Mouse (Mus musculus) forebrain, embryonic 14.5 days (tissue): ENCODE measurements at regions not wholly inside any gene's neighbourhood (a gene's known extent, or its start where the extent isn't known, plus 50 kb on each side); places are given as distances from the start of the nearest gene placed in this dataset.

Source experiments
- ATAC-seq: fragments of 200-750 bp; cut with Nextera tagmentation; 2 replicates; pipeline ENCODE4 v1.8.0; 2017; ENCODE audit warnings: mild to moderate bottlenecking, moderate library complexity
- DNase-seq: peaks from one replicate; pipeline ENCODE4 v3.0.0-alpha.2; 2015; ENCODE audit warnings: low spot score
- H3K27ac ChIP-seq: fragments of 300-500 bp; sonication (generic); 2 replicates; pipeline ENCODE4 v1.5.1; 2014; ENCODE audit warnings: low read depth, mild to moderate bottlenecking, control low read depth, low read length, moderate library complexity
- H3K27me3 ChIP-seq: fragments of 300-500 bp; sonication (generic); replicated peaks from 2 replicates; pipeline ENCODE4 v1.6.1; 2014; ENCODE audit warnings: low read length, control low read depth, mixed read lengths; ENCODE audit not compliant: control insufficient read depth, insufficient read depth
- H3K36me3 ChIP-seq: fragments of 300-500 bp; sonication (generic); 2 replicates; pipeline ENCODE4 v1.6.1; 2014; ENCODE audit warnings: low read length, control low read depth; ENCODE audit not compliant: control insufficient read depth, insufficient read depth
- H3K4me1 ChIP-seq: fragments of 300-500 bp; sonication (generic); 2 replicates; pipeline ENCODE4 v1.6.1; 2014; ENCODE audit warnings: antibody characterized with exemption, low read length, control low read depth; ENCODE audit not compliant: control insufficient read depth, insufficient read depth
- H3K4me2 ChIP-seq: fragments of 300-500 bp; sonication (generic); 2 replicates; pipeline ENCODE4 v1.6.1; 2014; ENCODE audit warnings: mild to moderate bottlenecking, control low read depth, low read length
- H3K4me3 ChIP-seq: fragments of 300-500 bp; sonication (generic); 2 replicates; pipeline ENCODE4 v1.5.1; 2014; ENCODE audit warnings: low read depth, low read length, control low read depth
- H3K9ac ChIP-seq: fragments of 300-500 bp; sonication (generic); 2 replicates; pipeline ENCODE4 v1.6.1; 2014; ENCODE audit warnings: mild to moderate bottlenecking, low read length, control low read depth, moderate library complexity
- H3K9me3 ChIP-seq: fragments of 300-500 bp; sonication (generic); replicated peaks from 2 replicates; pipeline ENCODE4 v1.6.1; 2016; ENCODE audit warnings: low read length, control low read depth, mixed read lengths; ENCODE audit not compliant: control insufficient read depth
- WGBS: fragments of 180-500 bp; shearing (Covaris S2); extraction: QIAGEN DNeasy Blood & Tissue Kit; methylation state at CpG from one replicate; pipeline ENCODE4 v1.1.7; 2014; 5-methylcytosine and 5-hydroxymethylcytosine counted together

DNA sequence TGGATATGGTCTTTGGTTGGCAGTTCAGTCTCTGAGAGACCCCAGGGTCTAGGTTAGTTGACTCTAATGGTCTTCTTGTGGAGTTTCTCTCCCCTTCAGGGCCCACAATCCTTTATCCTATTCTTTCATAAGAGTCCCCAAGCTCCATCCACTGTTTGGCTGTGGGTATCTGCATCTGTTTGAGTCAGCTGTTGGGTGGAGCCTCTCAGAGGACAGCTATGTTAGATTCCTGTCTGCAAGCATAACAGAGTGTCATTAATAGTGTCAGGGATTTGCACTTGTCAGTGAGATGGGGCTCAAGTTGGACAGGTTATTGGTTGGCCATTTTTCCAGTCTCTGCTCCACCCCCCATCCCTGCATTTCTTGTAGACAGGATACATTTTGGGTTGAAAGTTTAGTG is 306.9 kb upstream of the Eif4g2 start:
- no peak overlapping the region for H3K4me2 ChIP-seq
- no peak overlapping the region for H3K27ac ChIP-seq
- no peak overlapping the region for H3K4me3 ChIP-seq
- no peak overlapping the region for H3K9ac ChIP-seq
- no peaks in the 10 kb centered on the region for H3K27me3 ChIP-seq
- ATAC-seq = no peak
- peaks cover 2% of the 10 kb centered on the region; the same call in 1 of the 2 replicates for H3K4me1 ChIP-seq
- H3K9me3 ChIP-seq = no peaks in the 10 kb centered on the region
- no peaks in the 10 kb centered on the region for H3K36me3 ChIP-seq
- DNase-seq = no peak

- 93% methylated on average over 7 of the region's 7 CpGs for WGBS
- Histone ChIP-seq H3K9ac (no peak overlapping the region), H3K4me2 (no peak overlapping the region), H3K36me3 (no peaks in the 10 kb centered on the region), H3K4me1 (peaks cover 9% of the 10 kb centered on the region), H3K9me3 (no peaks in the 10 kb centered on the region), H3K27me3 (no peaks in the 10 kb centered on the region), H3K4me3 (no peak overlapping the region), H3K27ac (no peak overlapping the region)
- DNase-seq (no peak), ATAC-seq (no peak)
Observed at GRCm38 (mm10) chr7:111374534-111374933, 291.7 kb upstream of the Eif4g2 start.

DNA sequence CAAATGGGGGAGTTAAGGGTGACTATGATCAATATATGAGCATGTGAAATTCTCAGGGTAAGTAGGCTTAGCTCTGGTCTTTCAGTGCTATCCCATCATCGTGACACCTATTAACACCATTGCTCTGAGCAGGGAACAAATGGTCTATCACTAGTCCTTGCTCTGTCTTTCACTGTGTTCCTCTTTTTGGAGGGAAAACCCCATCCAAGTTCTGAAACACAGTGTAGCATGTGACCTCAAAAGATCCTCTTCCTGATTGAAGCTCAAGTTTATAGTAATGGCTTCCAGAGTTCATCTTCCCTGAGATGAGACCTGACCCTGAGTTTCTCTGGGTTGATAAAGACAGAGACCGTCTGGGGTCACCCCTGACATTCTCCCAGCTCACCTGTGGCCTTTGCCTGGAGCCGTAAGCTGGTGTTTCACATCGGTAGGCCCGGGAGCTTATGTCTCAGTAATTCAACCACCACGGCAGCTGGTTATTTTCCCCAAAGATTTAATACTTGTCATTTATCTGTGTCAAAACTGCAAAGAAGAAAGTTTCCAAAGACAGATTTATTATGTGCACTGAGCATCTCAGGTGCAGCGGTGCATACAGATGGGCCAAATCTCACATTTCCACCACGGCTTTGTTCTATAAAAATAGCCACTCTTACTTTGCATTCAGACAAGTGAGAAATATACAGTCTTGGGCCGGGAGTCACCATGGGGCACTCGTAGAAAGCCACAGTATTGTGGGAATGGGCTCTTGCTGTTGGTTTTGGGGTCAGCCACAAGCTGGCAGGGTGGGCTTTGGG is 290.7 kb upstream of the Eif4g2 start:
- DNase-seq (no peak), ATAC-seq (no peak)
- Histone ChIP-seq H3K27ac (no peak overlapping the region), H3K4me1 (peaks cover 9% of the 10 kb centered on the region), H3K9me3 (no peaks in the 10 kb centered on the region), H3K4me3 (no peak overlapping the region), H3K4me2 (no peak overlapping the region), H3K9ac (no peak overlapping the region), H3K27me3 (no peaks in the 10 kb centered on the region), H3K36me3 (no peaks in the 10 kb centered on the region)
- whole genome bisulfite sequencing = 82% methylated on average over 10 of the region's 10 CpGs

DNA sequence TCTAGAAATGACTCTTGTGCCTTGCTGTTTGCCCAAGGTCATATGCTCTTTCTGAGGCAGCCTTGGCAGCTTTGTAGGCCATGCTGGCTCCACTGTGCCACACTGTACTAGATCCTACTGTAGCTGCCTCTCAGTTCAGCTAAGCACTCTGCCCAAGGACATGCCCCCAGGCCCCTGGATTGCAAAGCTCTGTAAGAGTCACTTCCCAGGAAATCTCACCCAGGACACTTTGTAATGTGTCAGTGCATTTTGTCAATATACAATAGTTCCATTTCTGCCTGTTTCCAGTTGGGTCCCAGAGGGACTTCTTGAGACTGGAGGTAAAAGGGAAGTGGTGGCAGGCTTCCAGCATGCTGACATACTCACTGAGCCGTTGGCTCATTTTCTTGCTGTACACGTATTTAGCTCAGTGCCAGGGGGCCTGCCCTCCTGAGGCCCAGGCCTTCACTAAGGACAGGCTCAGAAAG is 287.6 kb upstream of the Eif4g2 start:
- WGBS = 16% methylated on average over 2 of the region's 2 CpGs
- H3K9me3 ChIP-seq = no peaks in the 10 kb centered on the region
- no peak overlapping the region for H3K27ac ChIP-seq
- H3K4me2 ChIP-seq = no peak overlapping the region
- H3K4me1 ChIP-seq = peaks cover 9% of the 10 kb centered on the region
- DNase-seq (peak; percentile 79), ATAC-seq (peak; percentile 52; the same call in 1 of the 2 replicates)
- no peak overlapping the region for H3K9ac ChIP-seq
- no peaks in the 10 kb centered on the region for H3K27me3 ChIP-seq
- H3K36me3 ChIP-seq = no peaks in the 10 kb centered on the region
- H3K4me3 ChIP-seq = no peak overlapping the region

DNA sequence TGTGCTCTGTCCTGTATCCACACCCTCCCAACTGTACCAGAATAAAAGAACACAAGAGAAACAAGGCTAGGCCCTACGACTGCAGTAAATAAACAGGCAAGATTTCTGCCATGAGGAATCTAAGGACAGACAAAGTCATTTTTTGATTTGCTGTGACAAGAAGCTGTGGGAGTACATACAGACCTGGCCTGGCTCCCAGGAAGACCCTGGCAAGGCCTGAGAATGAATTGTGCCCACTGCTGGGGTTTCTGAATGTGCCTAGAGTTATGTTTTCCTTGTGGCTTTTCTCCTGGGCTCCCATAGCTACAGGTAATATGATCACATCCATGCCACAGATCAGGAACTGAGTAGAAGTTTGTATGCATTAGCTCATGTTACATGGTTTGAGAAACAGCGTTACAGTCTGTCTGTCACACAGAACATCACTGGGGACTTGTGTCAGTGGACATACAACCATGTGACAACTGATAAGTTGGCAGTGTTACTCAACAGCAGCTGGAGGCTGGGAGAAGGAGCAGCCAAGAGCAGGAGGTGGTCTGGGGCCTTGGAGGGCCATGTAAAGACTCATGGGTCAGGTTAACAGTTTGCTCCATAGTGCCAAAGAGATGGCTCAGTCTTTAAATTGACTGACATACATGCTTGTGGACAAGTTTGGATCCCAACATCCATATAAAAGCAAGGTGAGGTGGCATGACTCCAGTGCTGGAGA is 285.6 kb upstream of the Eif4g2 start:
- no peaks in the 10 kb centered on the region for H3K36me3 ChIP-seq
- no peak overlapping the region for H3K9ac ChIP-seq
- H3K4me1 ChIP-seq = peaks cover 9% of the 10 kb centered on the region
- no peak overlapping the region for H3K4me3 ChIP-seq
- 75% methylated on average over 2 of the region's 2 CpGs for WGBS
- ATAC-seq (no peak), DNase-seq (no peak)
- H3K4me2 ChIP-seq = no peak overlapping the region
- H3K27me3 ChIP-seq = no peaks in the 10 kb centered on the region
- no peaks in the 10 kb centered on the region for H3K9me3 ChIP-seq
- no peak overlapping the region for H3K27ac ChIP-seq

DNA sequence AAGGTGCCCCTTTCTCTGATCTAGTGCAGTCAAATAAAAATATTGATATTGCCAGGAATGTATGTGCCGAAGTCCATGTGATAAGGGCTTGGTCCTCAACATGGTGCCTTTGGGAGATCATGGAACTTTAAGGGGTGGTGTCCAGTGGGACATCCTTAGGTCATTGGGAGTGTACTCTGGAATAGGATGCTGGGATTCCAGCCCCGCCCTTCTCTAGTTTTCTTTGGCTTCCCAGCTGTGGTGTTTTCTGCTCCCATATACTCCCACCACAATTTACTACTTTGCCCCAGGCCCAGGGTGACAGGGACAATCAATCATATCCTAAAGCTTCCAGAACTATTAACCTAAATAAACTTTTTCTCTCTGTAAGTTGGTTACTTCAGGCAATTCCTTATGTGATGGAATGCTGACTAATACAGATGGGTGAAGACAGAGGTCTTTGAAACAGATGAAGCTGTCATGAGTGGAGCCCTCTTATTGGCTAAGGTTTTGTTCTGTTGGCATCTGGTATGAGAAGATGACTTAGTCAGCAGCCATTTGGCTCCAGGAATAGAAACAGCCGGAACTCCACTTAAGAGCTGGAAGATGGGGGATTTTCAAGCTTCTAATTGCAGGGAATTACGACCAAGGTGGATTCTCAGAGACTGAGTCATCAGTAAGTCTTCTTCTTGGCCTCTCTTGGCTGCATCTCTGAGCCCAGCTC is 284.3 kb upstream of the Eif4g2 start:
- DNase-seq (no peak), ATAC-seq (no peak)
- Histone ChIP-seq H3K4me1 (peaks cover 9% of the 10 kb centered on the region), H3K36me3 (no peaks in the 10 kb centered on the region), H3K9ac (no peak overlapping the region), H3K27me3 (no peaks in the 10 kb centered on the region), H3K9me3 (no peaks in the 10 kb centered on the region), H3K27ac (no peak overlapping the region), H3K4me2 (no peak overlapping the region), H3K4me3 (no peak overlapping the region)
- WGBS = 88% methylated on average over 4 of the region's 4 CpGs

DNA sequence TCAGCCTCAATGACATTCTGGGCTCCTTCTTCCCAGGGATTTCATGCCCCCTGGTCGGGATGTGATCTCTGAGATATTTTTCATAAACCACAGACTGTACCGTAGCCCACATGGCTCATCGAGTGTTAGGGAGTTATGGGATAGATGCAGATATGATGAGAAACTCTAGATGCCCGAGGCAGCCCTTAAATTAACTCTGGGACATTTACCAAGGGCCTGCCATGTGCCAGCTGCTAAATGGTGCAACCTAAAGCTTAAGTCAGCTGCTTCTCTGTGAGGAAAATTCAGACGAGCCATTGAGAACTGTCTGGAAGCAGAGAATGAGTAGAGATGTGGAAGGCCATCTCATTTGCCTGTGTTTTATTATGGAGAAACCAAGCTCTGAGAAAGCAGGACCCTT is 282.6 kb upstream of the Eif4g2 start:
- ATAC-seq = no peak
- 80% methylated on average over 5 of the region's 5 CpGs for WGBS
- Histone ChIP-seq H3K4me3 (no peak overlapping the region), H3K27me3 (no peaks in the 10 kb centered on the region), H3K9ac (no peak overlapping the region), H3K36me3 (no peaks in the 10 kb centered on the region), H3K4me2 (no peak overlapping the region), H3K9me3 (no peaks in the 10 kb centered on the region), H3K4me1 (peaks cover 3% of the 10 kb centered on the region), H3K27ac (no peak overlapping the region)
- DNase-seq = no peak

DNA sequence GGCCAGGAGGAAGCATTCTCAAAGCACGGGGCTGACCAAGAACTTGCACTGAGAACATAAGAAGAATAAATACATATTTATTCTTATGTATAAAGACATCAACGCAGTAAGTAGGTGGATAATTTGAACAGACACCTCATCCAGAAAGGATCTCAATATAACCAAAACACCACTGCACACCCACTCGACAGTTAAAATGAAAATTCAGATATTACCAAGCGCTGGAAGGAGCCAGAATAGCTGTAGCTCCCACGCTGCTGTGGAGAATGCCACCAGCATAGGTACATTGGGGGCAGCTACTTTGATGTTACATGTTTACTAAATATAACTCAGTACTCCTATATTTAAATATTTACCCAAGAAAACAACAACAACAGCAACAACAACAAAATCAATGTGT is 280.4 kb upstream of the Eif4g2 start:
- WGBS = 90% methylated on average over 5 of the region's 5 CpGs
- Histone ChIP-seq H3K4me3 (no peak overlapping the region), H3K27ac (no peak overlapping the region), H3K4me1 (no peaks in the 10 kb centered on the region), H3K36me3 (no peaks in the 10 kb centered on the region), H3K4me2 (no peak overlapping the region), H3K27me3 (no peaks in the 10 kb centered on the region), H3K9me3 (no peaks in the 10 kb centered on the region), H3K9ac (no peak overlapping the region)
- ATAC-seq (no peak), DNase-seq (no peak)

DNA sequence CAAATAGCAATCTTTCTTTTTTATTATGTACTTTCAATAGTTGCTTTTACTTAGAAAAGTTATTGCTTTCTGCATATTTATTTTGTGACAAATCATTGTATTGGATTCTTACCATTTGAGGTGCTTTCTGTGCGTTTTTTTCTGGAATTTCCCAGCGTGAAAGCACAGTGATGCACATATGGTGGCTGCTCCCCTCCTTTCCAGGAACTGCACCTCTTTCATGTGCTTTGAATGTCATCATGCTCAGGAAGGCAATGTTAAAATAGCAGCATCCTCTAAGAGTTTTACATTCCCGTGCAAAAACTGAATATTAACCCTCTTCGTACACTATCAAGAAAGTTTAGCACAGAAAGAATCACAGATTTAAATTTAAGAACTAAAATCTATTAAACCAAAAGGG is 279.8 kb upstream of the Eif4g2 start:
- Histone ChIP-seq H3K9me3 (no peaks in the 10 kb centered on the region), H3K27ac (no peak overlapping the region), H3K36me3 (no peaks in the 10 kb centered on the region), H3K4me2 (no peak overlapping the region), H3K4me1 (no peaks in the 10 kb centered on the region), H3K9ac (no peak overlapping the region), H3K27me3 (no peaks in the 10 kb centered on the region), H3K4me3 (no peak overlapping the region)
- ATAC-seq (no peak), DNase-seq (no peak)
- WGBS = 83% methylated on average over 4 of the region's 4 CpGs
